Mouse (Mus musculus): ENCODE results near the gene Ippk. TPM values are rescaled to one million over a fixed set of nuclear protein-coding genes. Genes with fewer than 3 reads are reported as not detected.

The Ippk gene
- total RNA-seq, 2 experiments from 2014 or later, result 9.5 to 9.9 TPM

- DNase-seq, result no peak
These were observed 64.3 kb downstream of the Ippk start for GRCm38 (mm10) chr13:49485388-49485787.

- DNase-seq, result no peak
These were observed 71.6 kb downstream of the Ippk start, which contains the start of gene Tes3-ps for GRCm38 (mm10) chr13:49492376-49493368. Gene Tes3-ps (plus strand): TSS chr13:49493318.

- no peak for DNase-seq
These were observed 83.5 kb downstream of the Ippk start, which contains the start of gene Ecm2 for GRCm38 (mm10) chr13:49504510-49504909. Gene Ecm2 (plus strand): TSS chr13:49504810.

DNA sequence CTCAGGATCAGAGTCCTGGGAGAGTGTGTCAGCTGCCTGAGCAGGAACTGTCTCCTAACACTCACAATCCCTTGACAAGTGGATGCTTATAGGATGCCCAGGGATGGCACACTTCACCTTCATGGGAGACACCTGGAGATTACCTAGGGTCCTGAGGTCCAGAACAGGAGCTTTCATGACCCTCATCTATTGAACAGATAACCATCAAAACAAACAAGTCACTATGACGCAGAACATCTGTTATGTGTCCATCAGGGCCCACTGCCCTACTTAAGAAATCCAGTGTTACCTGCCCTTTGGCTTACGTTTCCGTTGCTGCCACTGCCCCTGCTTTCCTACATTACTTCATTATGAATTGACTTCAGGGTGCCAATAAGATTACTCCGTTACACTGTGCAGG, 84.7 kb downstream of the Ippk start:
- DNase-seq, result no peak

- no peak for DNase-seq
These were observed 86.1 kb downstream of the Ippk start for GRCm38 (mm10) chr13:49507176-49507575.

Other genes with a start within 250 kb of the Ippk start
- 10 to 100 TPM; 51.3 to 53.5 TPM for gene Ninj1, start 233.8 kb upstream of the Ippk start, total RNA-seq (2021)
- gene Card19, start 205.2 kb upstream of the Ippk start, total RNA-seq (2021), result 100 to 1,000 TPM; 103 to 108 TPM
- gene Susd3, start 172.5 kb upstream of the Ippk start, total RNA-seq (2021), result under 1 TPM; 0.43 to 0.68 TPM
- under 1 TPM; 0.27 to 0.55 TPM for gene Fgd3, start 100.9 kb upstream of the Ippk start, total RNA-seq (2021)
- 10 to 100 TPM; 80.9 to 84.3 TPM for gene Bicd2, start 79.7 kb upstream of the Ippk start, total RNA-seq (2021)
- 1 to 10 TPM; 1.4 TPM for gene Tes3-ps, start 72.1 kb downstream of the Ippk start, total RNA-seq (2021)
- gene Ecm2, start 83.6 kb downstream of the Ippk start, total RNA-seq (2021), result 10 to 100 TPM; 13.2 to 13.8 TPM
- gene Aspn, start 123.2 kb downstream of the Ippk start, total RNA-seq (2021), result 100 to 1,000 TPM in 1 of 2 experiments, 10 to 100 TPM in 1; 86.9 to 101 TPM
- under 1 TPM; 0.25 to 0.26 TPM for gene Omd, start 161.2 kb downstream of the Ippk start, total RNA-seq (2021)
- gene Ogn, start 186.8 kb downstream of the Ippk start, total RNA-seq (2021), result 10 to 100 TPM; 70.5 to 74.2 TPM
- 10 to 100 TPM; 16.1 to 17.0 TPM for gene Cenpp, start 231.5 kb downstream of the Ippk start, total RNA-seq (2021)
- gene Nol8, start 231.8 kb downstream of the Ippk start, total RNA-seq (2021), result 10 to 100 TPM; 13.7 to 14.5 TPM

All from heart, postnatal 4 days (tissue).